Mouse (Mus musculus) G1E (cell line): ENCODE data around the gene Ryr1. TPM values are rescaled to one million over a fixed set of nuclear protein-coding genes. Genes with fewer than 3 reads are reported as not detected.

Experiments used
- ATAC-seq: 2 replicates; pipeline ENCODE4 v1.8.0; 2016; ENCODE audit warnings: mild to moderate bottlenecking; ENCODE audit not compliant: insufficient number of reproducible peaks, poor library complexity, low FRiP score, severe bottlenecking; ENCODE audit errors: extremely low read depth
- DNase-seq: peaks from one replicate; pipeline ENCODE4 v3.0.0; 2012; ENCODE audit warnings: low spot score
- H3K27me3 ChIP-seq: 2 replicates; pipeline ENCODE4 v1.6.1; 2012; ENCODE audit warnings: mild to moderate bottlenecking, low read length, inconsistent platforms; ENCODE audit not compliant: insufficient read depth
- H3K36me3 ChIP-seq: replicated peaks from 2 replicates; pipeline ENCODE3; 2012; ENCODE audit warnings: mild to moderate bottlenecking, inconsistent platforms
- H3K4me1 ChIP-seq: 2 replicates; pipeline ENCODE4 v1.6.1; 2012; ENCODE audit warnings: low read depth, low read length, inconsistent platforms, mixed read lengths; ENCODE audit not compliant: insufficient read depth
- H3K4me3 ChIP-seq: 2 replicates; pipeline ENCODE4 v1.5.1; 2012; ENCODE audit warnings: low read depth, mild to moderate bottlenecking, inconsistent platforms, low read length, moderate library complexity, mixed read lengths
- H3K9me3 ChIP-seq: replicated peaks from 2 replicates; pipeline ENCODE4 v1.6.1; 2012; ENCODE audit warnings: inconsistent platforms
- CTCF ChIP-seq: IDR thresholded peaks from 2 replicates; pipeline ENCODE4 v1.5.1; 2012; ENCODE audit warnings: low read depth, low read length, inconsistent platforms, mixed read lengths
- GATA1 ChIP-seq: IDR thresholded peaks from 2 replicates; pipeline ENCODE4 v1.6.1; 2012; ENCODE audit warnings: borderline replicate concordance, low read length, inconsistent platforms, mixed read lengths
- GATA2 ChIP-seq: IDR thresholded peaks from 2 replicates; pipeline ENCODE4 v1.6.1; 2012; ENCODE audit warnings: low read depth, low read length, inconsistent platforms, borderline replicate concordance
- POLR2AphosphoS5 ChIP-seq: IDR thresholded peaks from 2 replicates; pipeline ENCODE4 v1.6.1; 2012; ENCODE audit warnings: low read depth, low read length, inconsistent platforms; ENCODE audit not compliant: insufficient replicate concordance
- TAL1 ChIP-seq: conservative IDR thresholded peaks from 2 replicates; pipeline ENCODE4 v1.6.1; 2012; ENCODE audit warnings: low read depth, low read length, inconsistent platforms, mixed read lengths
- polyA plus RNA-seq: library from polyadenylated mRNA; stranded (reverse); fragments of >175 nt; gene quantifications from 2 replicates; pipeline ENCODE4 v1.2.3, GENCODE M21; 2012
- total RNA-seq, 2 experiments: library from RNA; stranded (forward) in 1 of 2; stranded (reverse) in 1 of 2; fragments of 200-1000 nt in 1 of 2; fragments of >200 nt in 1 of 2; fragmentation: Nextera tagmentation in 1 of 2; gene quantifications; 2 replicates each; pipeline ENCODE4 v1.2.3; 2014 to 2017

Gene Ryr1
- total and polyA plus RNA-seq, 3 experiments = under 0.01 to 0.38 (median 0.30) TPM

DNA sequence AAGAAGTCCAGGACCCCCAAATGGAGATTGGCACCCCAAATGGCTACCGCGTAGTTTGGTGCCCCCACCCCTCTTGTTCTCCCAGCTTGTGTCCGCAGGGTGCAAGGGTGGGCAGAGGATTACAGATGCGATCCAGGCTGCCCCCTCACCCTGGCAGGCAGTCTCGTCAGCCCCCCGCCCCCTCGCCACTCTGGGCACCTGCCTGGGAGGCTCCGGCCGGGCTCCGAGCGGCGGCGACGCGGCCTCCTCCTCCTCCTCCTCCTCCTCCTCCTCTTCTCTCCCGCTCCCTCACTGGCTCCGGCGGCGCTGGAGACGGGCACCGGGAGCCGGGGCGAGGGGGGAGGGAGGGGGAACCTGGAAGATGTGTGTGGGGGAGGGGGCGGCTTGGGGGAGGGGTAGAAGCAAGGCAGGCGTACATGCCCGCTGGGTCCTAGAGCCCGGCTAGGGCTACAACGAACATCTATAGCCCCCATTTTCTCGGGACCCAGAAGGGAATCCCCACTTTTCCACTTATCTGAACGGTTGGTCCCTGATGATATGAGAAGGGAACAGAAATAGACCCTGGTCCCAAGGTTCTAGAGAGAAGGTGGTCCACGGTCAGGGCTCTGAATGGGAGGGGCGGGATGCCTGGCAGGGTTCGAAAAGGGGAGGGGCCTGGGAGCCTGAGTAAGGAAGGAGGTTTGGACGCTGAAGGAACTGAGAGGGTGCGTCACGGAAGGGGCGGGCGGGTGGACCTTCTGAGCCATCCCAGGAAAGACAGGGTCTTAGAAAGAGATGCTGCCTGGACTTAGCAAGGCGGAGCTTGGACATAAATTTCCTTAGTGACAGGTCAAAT is 44.5 kb upstream of the Ryr1 start:
- H3K4me1 ChIP-seq = peaks cover 34% of the 10 kb centered on the region
- peaks cover 45% of the 10 kb centered on the region for H3K27me3 ChIP-seq
- H3K4me3 ChIP-seq = peak overlapping the region; percentile 71
- H3K36me3 ChIP-seq = peaks cover 32% of the 10 kb centered on the region
- DNase-seq (no peak), ATAC-seq (peak; percentile 25; the same call in 1 of the 2 replicates)
- TF ChIP-seq TAL1 = no peak
- no peak for TF ChIP-seq POLR2AphosphoS5
- no peak for TF ChIP-seq CTCF
- TF ChIP-seq GATA1 = no peak
- TF ChIP-seq GATA2 = no peak
- H3K9me3 ChIP-seq = peaks cover 25% of the 10 kb centered on the region

DNA sequence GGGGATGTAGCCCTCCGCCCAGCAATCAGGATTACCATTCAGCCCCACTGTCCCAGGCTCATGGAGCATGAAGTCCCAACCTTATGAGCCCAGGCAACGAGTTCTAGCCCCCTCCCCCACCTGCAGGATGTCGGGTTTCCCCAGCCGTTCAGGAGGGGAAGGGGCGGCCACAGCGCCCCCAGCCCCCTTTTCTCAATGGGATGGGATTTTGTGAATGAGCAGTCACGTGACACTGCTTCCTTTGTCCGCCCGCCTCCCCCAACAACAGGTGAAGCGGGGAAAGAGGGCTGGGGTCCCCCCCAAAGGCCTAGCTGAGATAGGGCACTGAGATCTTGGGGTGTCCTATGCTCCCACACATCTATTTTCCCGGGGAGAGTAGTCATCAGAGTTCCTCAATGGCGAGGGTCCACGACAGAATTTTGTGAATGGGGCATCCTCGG is 43.8 kb upstream of the Ryr1 start:
- Histone ChIP-seq H3K36me3 (peaks cover 25% of the 10 kb centered on the region), H3K9me3 (peaks cover 25% of the 10 kb centered on the region), H3K4me1 (peaks cover 34% of the 10 kb centered on the region), H3K4me3 (peak overlapping the region; percentile 71; the same call in 1 of the 2 replicates), H3K27me3 (peaks cover 45% of the 10 kb centered on the region)
- DNase-seq (no peak), ATAC-seq (no peak)
- TF ChIP-seq GATA1 (no peak), CTCF (no peak), TAL1 (no peak), POLR2AphosphoS5 (no peak), GATA2 (no peak)

DNA sequence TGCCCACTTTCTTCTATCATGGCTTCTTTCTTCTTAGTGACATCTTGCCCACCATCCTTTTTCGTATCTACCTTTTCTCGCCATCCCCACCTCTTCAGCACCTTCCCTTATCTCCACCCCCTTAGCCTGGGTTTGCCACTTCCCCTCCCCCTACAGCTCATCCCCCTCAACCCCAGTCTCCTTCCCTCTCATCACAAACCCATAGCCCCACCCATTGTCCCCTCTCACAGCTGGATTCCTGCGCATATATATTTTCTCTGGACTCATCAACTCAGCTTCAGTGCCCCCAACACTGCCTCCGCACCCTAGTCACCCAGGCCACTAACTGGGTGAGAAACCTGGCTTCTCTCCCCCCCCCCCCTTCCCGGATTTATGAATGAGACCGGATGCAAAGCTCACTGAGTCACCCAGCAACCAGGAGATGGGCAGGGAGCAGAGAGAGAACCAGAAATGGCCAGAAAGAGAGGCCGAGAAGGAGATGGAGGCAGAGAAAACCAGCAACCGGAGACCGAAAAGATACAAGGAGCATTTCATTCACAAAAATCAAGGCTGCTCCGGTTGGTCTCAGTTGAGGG is 43.2 kb upstream of the Ryr1 start:
- peaks cover 25% of the 10 kb centered on the region for H3K9me3 ChIP-seq
- no peak for ATAC-seq
- DNase-seq = no peak
- peaks cover 45% of the 10 kb centered on the region for H3K27me3 ChIP-seq
- no peak for TF ChIP-seq GATA1
- TF ChIP-seq CTCF = no peak
- no peak for TF ChIP-seq POLR2AphosphoS5
- TF ChIP-seq GATA2 = no peak
- TF ChIP-seq TAL1 = no peak
- peaks cover 19% of the 10 kb centered on the region for H3K36me3 ChIP-seq
- no peak overlapping the region for H3K4me3 ChIP-seq
- peaks cover 40% of the 10 kb centered on the region for H3K4me1 ChIP-seq

GRCm38 (mm10) chr7:29167656-29168055 is 42.7 kb upstream of the Ryr1 start:
- Histone ChIP-seq H3K4me3 (no peak overlapping the region), H3K4me1 (peaks cover 46% of the 10 kb centered on the region), H3K36me3 (peaks cover 14% of the 10 kb centered on the region), H3K27me3 (peaks cover 45% of the 10 kb centered on the region), H3K9me3 (peaks cover 20% of the 10 kb centered on the region)
- DNase-seq (no peak), ATAC-seq (no peak)
- TF ChIP-seq POLR2AphosphoS5 (no peak), GATA1 (no peak), TAL1 (no peak), GATA2 (no peak), CTCF (no peak)

DNA sequence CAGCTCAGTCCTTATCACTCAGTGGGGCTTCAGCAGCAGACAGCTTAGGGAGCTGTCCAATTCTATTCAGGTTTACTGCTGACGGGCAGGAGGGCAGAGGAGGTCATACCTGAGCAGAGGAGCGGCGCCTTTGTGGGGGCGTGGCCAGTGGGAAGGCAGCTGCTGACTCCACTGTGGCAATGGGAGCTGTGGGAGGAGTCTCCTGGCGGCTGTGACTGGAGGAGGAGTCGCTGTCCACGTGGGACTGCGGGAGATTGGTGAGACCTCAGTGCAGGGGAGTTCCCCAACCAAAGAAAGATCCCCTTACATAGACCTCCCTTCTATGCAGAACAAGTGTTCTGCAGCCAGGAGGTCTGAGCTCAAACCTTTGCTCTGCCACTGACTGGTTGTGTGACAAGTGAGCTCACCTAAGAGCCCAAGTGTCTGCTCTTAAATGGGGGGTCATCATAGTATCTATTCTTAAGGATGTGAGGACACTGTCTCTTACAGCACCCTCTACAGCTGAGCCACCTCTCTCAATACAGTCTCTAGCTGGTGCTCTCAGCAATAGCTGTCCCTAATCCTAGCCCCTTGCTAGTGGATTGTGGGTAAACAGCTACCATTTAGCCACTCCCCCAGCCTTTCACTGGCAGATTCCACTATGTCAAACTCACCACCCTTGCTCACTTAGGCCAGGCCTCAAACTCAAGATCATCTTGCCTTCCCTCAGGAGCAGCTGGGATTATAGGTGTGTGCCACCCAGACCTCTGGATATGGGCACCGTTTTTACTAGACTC is 38.0 kb upstream of the Ryr1 start:
- H3K4me3 ChIP-seq = peak overlapping the region; percentile 58; the same call in 1 of the 2 replicates
- no peaks in the 10 kb centered on the region for H3K9me3 ChIP-seq
- TF ChIP-seq GATA2 (no peak), POLR2AphosphoS5 (no peak), TAL1 (no peak), GATA1 (no peak), CTCF (no peak)
- ATAC-seq = peak; percentile 60
- H3K4me1 ChIP-seq = peaks cover 27% of the 10 kb centered on the region
- no peaks in the 10 kb centered on the region for H3K36me3 ChIP-seq
- peaks cover 55% of the 10 kb centered on the region for H3K27me3 ChIP-seq
- peak; percentile 74 for DNase-seq

GRCm38 (mm10) chr7:29162294-29162693 is 37.3 kb upstream of the Ryr1 start:
- peaks cover 49% of the 10 kb centered on the region for H3K27me3 ChIP-seq
- DNase-seq = no peak
- H3K36me3 ChIP-seq = no peaks in the 10 kb centered on the region
- no peaks in the 10 kb centered on the region for H3K9me3 ChIP-seq
- ATAC-seq = no peak
- no peak for TF ChIP-seq GATA1
- TF ChIP-seq GATA2 = no peak
- no peak for TF ChIP-seq POLR2AphosphoS5
- no peak for TF ChIP-seq CTCF
- peaks cover 27% of the 10 kb centered on the region for H3K4me1 ChIP-seq
- H3K4me3 ChIP-seq = no peak overlapping the region
